Mouse (Mus musculus) thymus, adult 2 months (tissue): ENCODE results near the gene Manf.

ENCODE experiments used
- CTCF ChIP-seq: fragments of 200-500 bp; IDR thresholded peaks from 2 replicates; pipeline ENCODE4 v1.5.1; 2012; ENCODE audit warnings: mild to moderate bottlenecking, control low read depth, low read length, moderate library complexity, borderline replicate concordance; ENCODE audit not compliant: control insufficient read depth, poor library complexity, insufficient read depth; ENCODE audit errors: extremely low read depth
- POLR2A ChIP-seq: fragments of 200-500 bp; IDR thresholded peaks from 2 replicates; pipeline ENCODE4 v1.6.1; 2012; ENCODE audit warnings: mild to moderate bottlenecking, low read length, control low read depth, moderate library complexity; ENCODE audit not compliant: control insufficient read depth, poor library complexity, insufficient read depth; ENCODE audit errors: extremely low read depth

- TF ChIP-seq POLR2A (no peak), CTCF (no peak)
Observed at GRCm38 (mm10) chr9:106908715-106909114, 16.9 kb upstream of the Manf start.
